Mouse (Mus musculus) G1E (cell line): ENCODE results near the gene Fut1.

Experiments
- CTCF ChIP-seq: IDR thresholded peaks from 2 replicates; pipeline ENCODE4 v1.5.1; 2012; ENCODE audit warnings: low read depth, low read length, inconsistent platforms, mixed read lengths
- GATA2 ChIP-seq: IDR thresholded peaks from 2 replicates; pipeline ENCODE4 v1.6.1; 2012; ENCODE audit warnings: low read depth, low read length, inconsistent platforms, borderline replicate concordance
- POLR2AphosphoS5 ChIP-seq: IDR thresholded peaks from 2 replicates; pipeline ENCODE4 v1.6.1; 2012; ENCODE audit warnings: low read depth, low read length, inconsistent platforms; ENCODE audit not compliant: insufficient replicate concordance

GRCm38 (mm10) chr7:45589173-45589572 lies 27.9 kb upstream of the Fut1 start:
- TF ChIP-seq GATA2: no peak
- peak; percentile 59 for TF ChIP-seq CTCF
- TF ChIP-seq POLR2AphosphoS5: no peak
